Mouse (Mus musculus) left cerebral cortex, adult 8-10 months (tissue): ENCODE data around the gene Bcam. TPM values are rescaled to one million over a fixed set of nuclear protein-coding genes. Genes with fewer than 3 reads are reported as not detected.
A peak's percentile ranks its signal among the peaks of the same experiment; 100 is the strongest.

ENCODE experiments used
- DNase-seq, 2 experiments: peaks; one replicate each; pipeline ENCODE4 v3.0.0; 2022; ENCODE audit warnings: low spot score in 2 of 2
- total RNA-seq, 4 experiments: library from RNA; stranded (reverse); gene quantifications; 2 replicates each; pipeline ENCODE4 v1.2.4; 2022

The Bcam gene
- total RNA-seq, 4 experiments from 2014 or later: 15.8 to 18.7 (median 17.1) TPM

- DNase-seq: no peak
These were observed 16.8 kb downstream of the Bcam start for GRCm38 (mm10) chr7:19754065-19754464.

DNA sequence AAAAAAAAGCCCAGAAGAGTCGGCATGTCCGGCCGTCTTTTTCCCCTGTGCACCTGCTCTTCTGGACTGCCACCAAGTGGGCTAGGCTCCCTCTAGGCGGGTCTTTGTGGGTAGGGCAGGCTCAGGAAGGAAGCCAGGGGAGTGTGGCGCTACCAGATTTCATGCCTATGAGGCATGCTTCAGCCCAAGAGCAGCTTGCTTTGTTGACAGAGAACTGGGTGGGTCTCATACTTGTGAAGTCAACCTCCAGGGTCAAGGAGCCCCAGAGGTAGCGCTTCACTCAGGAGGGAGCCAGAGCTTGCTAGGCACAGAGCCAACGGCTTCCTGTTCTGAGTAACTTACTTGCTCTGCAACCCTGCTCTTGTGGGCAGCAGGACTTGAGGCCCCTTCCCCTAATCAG is 17.2 kb downstream of the Bcam start:
- no peak for DNase-seq

DNA sequence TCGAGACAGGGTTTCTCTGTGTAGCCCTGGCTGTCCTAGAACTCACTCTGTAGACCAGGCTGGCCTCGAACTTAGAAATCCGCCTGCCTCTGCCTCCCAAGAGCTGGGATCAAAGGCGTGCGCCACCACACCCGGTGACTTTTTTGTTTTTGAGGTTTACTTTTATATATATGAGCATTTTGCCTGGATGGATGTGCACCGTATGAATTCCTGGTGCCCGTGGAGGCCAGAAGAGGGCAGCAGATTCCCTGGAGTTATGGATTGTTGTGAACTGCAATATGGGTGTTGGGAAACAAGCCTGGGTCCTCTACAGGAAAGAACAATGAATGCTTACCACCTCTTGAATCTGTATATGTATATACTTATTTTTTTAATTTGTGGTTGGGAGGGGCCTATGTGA is 18.2 kb downstream of the Bcam start:
- DNase-seq: no peak

DNA sequence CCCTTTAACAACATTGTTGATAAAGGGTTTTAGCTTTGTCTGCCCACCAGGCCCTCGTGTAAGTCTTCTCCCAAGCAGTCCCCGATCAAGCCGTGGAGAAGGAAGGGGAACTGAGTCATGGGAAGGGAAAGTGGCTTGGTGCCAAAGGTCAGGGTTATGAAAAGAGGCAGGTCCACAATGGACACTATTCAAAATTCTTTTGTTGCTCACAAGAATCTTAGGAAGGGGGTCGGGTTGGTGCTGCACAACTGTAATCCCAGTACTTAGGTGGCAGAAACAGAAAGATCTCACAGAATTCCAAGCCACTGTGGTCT is 19.8 kb downstream of the Bcam start:
- DNase-seq: no peak

DNA sequence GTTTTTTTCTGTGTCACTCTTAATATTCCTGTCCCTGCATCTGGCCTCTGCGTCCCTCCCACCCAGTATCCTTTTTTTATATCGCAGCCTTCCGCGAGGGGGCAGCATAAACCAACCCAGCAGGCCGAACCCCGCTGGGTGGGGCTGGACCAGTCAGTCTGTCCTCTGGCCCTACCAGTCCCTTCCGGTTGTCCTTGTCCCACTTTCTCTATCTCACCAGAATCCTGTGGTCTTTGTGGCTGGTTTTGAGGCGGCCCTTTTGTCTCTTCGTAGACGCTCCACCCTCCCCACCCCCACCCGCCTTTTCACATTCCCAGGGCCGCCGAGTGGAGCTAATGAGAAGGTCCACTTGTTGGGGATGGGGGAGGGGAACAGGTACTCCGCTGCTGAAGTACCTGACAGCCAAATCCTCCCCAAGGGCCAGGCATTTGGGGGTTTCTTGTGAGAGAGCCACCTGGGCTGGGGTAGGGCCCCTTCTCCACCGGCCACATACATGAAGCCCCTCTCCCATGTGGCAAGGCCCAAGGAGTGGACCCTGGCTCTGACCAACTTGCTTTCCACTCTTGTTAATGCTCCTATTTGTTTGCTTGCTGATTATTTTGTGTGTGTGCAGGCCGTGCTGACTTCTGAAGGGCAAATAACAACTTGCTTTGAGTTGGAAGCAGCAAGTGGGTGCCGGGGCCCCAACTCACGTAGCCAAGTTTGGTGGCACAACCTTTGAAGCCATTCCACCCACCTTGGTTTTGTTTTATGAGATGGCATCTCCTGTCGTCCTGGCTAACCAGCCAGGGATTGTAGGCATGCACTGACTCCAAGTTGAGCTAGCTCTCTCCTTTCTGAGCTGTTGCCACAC is 20.4 kb downstream of the Bcam start, which contains the start of gene Nectin2:
Nectin2 (minus strand) TSS at position 267 of the 853 bp plus-strand sequence.
- DNase-seq: peak; percentile 50 to 64

DNA sequence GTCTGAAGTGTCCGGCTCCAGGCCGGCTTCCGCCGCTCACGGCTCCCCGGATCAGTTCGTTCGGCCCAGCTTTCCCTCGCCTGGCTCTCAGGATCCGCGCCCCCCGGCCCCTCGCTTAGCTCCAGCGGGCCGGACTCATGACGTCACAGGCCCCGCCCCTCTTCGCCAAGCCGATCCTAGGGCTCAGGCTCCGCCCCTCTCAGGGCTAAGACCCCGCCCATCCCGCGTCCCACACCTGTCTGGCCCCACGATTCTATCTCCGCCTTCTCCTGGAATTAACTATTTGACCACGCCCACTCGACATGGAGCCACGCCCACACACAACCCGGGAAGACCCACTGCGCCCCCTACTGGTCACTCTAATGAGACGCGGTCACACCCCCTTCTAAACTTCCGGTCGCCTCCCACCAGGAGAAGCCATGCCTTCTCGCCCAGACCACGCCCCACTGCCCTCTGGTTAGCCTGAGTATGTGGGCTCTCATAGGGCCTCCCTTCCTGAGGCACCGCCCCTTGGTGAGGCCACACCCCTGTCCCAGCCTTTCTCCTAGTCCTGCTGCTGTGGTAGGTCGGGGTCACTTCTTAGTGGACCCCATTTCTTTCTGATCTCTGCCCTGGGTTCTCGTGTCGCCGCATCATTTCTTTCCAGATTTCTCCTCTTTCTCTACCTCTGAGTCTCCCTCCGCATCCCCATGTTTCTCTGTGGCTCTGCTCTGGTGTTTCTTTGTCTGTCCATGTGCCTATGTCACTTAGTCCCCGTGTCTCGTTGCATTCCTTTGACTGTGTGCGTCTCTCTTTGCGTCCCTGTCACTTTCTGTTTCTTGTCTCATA is 21.2 kb downstream of the Bcam start:
- DNase-seq: peak; percentile 69 to 93

DNA sequence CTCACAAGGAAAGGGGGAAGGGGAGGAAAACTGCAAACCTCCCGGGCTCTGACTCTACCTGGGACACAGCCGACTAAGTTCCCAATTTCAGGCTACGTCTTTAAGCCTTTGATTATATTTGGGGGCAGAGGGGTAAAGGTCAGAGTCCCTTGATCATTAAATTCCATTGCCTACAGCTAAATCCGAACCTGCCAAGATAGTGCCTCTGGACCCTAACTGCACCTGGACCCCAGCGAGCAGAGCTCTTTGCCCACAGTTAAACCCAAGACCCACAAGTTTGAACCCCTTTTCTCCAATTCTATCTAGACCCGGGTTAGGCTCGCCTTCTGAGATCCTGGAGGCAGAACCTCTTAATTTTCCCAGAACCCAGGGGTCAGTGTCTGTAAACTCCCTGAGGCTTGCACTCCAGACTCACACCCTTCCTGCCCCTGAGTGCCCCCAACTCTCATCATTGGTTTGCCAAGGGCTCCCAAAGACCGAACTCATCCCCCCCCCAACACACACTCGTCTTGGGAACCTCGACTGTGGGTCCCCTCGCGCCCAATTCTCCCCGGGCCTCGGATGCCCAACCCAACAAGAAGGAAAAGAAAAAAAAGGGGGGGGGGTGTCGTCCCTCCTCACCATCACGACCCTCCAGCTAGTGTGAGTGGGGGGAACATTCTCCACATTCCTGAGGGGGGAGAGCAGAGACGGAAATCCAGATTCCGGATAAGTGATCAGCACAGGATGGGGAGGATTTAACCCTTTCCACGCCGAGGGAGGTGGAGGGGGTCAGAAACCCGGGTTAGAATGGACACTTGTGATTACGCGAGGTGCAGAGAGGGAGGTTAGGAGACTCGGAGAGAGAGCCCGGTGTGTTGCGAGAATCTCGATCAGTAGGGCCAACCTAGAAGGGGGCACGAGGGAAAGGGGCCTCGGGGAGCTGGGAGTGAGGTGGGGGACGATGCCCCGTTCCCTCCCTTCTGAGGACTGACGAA is 22.3 kb downstream of the Bcam start:
- no peak for DNase-seq

- DNase-seq: no peak
These were observed 23.2 kb downstream of the Bcam start for GRCm38 (mm10) chr7:19747420-19748218.

GRCm38 (mm10) chr7:19746426-19747201 is 24.2 kb downstream of the Bcam start:
- no peak for DNase-seq

DNA sequence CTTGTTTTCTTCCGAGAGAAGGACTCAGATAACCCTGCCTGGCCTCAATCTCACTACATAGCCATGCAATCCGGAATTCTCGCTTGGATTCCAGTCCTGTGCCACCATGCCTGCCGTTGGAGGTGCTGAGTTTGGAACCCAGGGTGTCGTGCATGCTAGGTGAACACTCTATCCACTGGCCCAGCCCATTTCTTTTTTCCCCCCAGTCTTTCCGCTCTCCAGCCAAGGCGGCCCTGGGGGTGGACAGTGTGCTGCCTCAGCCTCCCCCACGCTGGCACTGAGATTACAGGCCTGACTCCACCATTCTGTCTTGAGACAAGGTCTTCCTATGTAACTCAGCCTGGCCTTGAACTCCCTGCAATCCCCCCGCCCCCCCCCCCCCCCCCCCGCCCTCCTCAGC is 24.8 kb downstream of the Bcam start:
- no peak for DNase-seq

DNA sequence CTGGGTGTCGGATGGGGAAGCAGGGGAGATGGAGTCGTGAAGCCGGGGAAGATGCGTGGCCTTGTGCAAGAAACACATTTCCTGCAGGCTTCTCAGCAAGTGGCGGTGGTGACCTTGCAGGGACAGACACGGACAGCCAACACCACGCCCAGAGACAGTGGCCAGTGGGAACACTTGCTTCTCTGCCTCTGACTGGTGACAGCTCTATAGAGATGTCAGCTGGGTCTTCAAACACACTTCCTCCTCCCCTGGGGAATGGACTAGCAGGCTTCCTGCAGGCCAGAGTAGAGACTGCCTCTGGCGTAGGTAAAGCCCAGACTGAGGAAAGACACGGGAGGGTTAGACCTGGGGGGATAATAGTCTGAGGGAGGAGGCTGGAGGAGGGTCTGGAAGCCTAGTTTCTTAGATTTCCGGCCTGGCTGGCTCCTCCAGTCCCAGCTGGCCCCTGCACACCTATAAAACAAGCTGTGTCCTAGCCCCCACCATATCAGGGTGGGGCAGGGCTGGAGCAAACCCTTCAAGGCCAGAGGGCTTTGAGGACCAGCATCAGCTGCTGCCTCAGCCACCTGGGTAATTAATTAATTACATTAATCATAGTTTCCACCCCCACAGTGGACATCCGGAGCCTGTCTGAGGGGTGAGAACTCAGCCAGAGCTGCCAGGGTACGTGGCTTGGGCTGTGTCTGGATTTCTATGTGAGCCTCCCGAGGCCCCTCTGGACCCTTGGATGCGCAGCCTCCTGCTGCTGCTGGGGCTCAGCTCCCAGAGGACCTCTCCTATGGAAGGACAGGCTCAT is 26.0 kb downstream of the Bcam start:
- no peak for DNase-seq

- no peak for DNase-seq
These were observed 27.0 kb downstream of the Bcam start for GRCm38 (mm10) chr7:19743791-19744190.

DNA sequence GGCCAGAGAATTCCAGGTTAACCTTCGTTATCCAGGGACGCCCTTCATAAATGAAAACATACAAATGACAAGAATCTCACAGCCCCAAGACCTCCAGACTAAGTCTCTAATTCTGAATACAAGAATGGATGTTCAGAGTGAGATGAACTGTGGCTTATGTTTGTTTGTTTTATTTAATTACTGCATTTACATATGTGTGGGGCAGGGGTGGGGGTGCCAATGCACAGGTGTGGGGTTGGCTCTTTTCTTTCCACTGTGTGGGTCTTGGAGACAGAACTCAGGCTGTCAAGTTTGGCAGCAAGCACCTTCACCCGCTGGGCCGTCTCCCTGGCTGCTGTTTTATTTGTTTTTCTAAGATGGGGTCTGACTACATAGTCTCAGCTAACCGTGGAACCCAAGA is 28.3 kb downstream of the Bcam start:
- no peak for DNase-seq

GRCm38 (mm10) chr7:19741329-19742031 is 29.3 kb downstream of the Bcam start:
- no peak for DNase-seq

DNA sequence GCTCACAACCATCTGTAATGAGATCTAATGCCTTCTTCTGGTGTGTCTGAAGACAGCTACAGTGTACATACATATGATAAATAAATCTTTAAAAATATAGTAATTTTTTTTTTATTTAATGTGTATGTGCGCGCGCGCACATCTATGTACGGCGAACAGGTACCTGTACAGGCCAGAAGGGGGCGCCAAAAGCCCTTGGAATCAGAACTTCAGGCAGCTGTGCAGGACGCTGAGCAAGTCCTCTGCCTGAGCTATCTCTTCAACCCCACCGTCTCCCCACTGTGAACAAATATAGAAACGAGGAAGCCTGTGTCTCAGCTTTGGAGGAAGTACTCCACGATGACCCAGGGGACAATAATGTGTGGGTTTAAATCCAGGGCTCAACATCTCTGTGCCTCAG is 30.5 kb downstream of the Bcam start:
- no peak for DNase-seq

DNA sequence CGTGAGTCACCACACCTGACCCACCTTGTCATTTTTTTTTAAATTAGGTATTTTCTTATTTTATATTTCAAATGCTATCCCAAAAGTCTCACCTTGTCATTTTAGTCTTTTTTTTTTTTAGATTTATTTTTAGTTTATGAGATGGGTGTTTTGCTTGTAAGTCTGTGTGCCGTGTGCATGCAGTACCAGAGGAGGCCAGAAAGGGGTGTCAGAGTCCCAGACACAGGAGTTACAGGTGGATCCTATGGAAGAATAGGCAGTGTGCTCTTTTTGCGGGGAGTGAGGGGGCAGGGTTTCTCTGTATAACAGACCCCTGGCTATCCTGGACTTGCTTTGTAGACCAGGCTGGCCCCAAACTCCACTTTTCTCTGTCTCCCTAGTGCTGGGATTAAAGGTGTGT is 32.0 kb downstream of the Bcam start:
- DNase-seq: no peak

GRCm38 (mm10) chr7:19736389-19737057 is 34.3 kb downstream of the Bcam start:
- no peak for DNase-seq

GRCm38 (mm10) chr7:19734178-19734666 is 36.6 kb downstream of the Bcam start:
- no peak for DNase-seq
